Mouse (Mus musculus) intestine, embryonic 16.5 days (tissue): ENCODE results near the gene Wdr93. TPM values are rescaled to one million over a fixed set of nuclear protein-coding genes. Genes with fewer than 3 reads are reported as not detected.

Experiments
- ATAC-seq: fragments of 200-750 bp; cut with Nextera tagmentation; 2 replicates; pipeline ENCODE4 v1.8.0; 2017; ENCODE audit warnings: moderate TSS enrichment, moderate library complexity
- H3K27ac ChIP-seq: fragments of 300-500 bp; sonication (generic); 2 replicates; pipeline ENCODE4 v1.5.1; 2014; ENCODE audit warnings: mild to moderate bottlenecking, low read length
- H3K27me3 ChIP-seq: fragments of 300-500 bp; sonication (generic); replicated peaks from 2 replicates; pipeline ENCODE4 v1.6.1; 2014; ENCODE audit warnings: low read length, control low read depth, mixed read lengths; ENCODE audit not compliant: control insufficient read depth, insufficient read depth
- H3K36me3 ChIP-seq: fragments of 300-500 bp; sonication (generic); 2 replicates; pipeline ENCODE4 v1.6.1; 2014; ENCODE audit warnings: low read length, control low read depth; ENCODE audit not compliant: control insufficient read depth, insufficient read depth
- H3K4me1 ChIP-seq: fragments of 300-500 bp; sonication (generic); 2 replicates; pipeline ENCODE4 v1.6.1; 2014; ENCODE audit warnings: low read length, control low read depth, mixed read lengths; ENCODE audit not compliant: control insufficient read depth, insufficient read depth
- H3K4me2 ChIP-seq: fragments of 300-500 bp; sonication (generic); 2 replicates; pipeline ENCODE4 v1.6.1; 2014; ENCODE audit warnings: low read depth, low read length, control low read depth
- H3K4me3 ChIP-seq: fragments of 300-500 bp; sonication (generic); 2 replicates; pipeline ENCODE4 v1.5.1; 2014; ENCODE audit warnings: mild to moderate bottlenecking, low read length
- H3K9ac ChIP-seq: fragments of 300-500 bp; sonication (generic); 2 replicates; pipeline ENCODE4 v1.6.1; 2014; ENCODE audit warnings: low read depth, low read length
- H3K9me3 ChIP-seq: fragments of 300-500 bp; sonication (generic); 2 replicates; pipeline ENCODE4 v1.6.1; 2016; ENCODE audit warnings: low read length, control low read depth; ENCODE audit not compliant: control insufficient read depth
- WGBS: fragments of 180-500 bp; shearing (Covaris S2); extraction: QIAGEN DNeasy Blood & Tissue Kit; methylation state at CpG from one replicate; pipeline ENCODE4 v1.1.7; 2014; 5-methylcytosine and 5-hydroxymethylcytosine counted together
- polyA plus RNA-seq: library from polyadenylated mRNA; unstranded; fragments of >200 nt; fragmentation: Nextera tagmentation; extraction: Ambion mirVana; gene quantifications from 2 replicates; pipeline ENCODE4 v1.2.1, GENCODE M21; 2015

Wdr93 gene
- polyA plus RNA-seq, 1 experiment from 2014 or later, result 0.15 TPM

- Histone ChIP-seq H3K4me3 (no peak overlapping the region), H3K4me1 (0 out of 2 replicates have a peak, but pooled peaks cover 7% of the 10 kb centered on the region), H3K36me3 (no peaks in the 10 kb centered on the region), H3K4me2 (no peak overlapping the region), H3K27me3 (no peaks in the 10 kb centered on the region), H3K9ac (no peak overlapping the region), H3K27ac (no peak overlapping the region), H3K9me3 (no peaks in the 10 kb centered on the region)
- ATAC-seq, result no peak
- WGBS, result 78% methylated on average over 4 of the region's 4 CpGs
Measured at GRCm38 (mm10) chr7:79740279-79740678, 2.7 kb upstream of the Wdr93 start.

DNA sequence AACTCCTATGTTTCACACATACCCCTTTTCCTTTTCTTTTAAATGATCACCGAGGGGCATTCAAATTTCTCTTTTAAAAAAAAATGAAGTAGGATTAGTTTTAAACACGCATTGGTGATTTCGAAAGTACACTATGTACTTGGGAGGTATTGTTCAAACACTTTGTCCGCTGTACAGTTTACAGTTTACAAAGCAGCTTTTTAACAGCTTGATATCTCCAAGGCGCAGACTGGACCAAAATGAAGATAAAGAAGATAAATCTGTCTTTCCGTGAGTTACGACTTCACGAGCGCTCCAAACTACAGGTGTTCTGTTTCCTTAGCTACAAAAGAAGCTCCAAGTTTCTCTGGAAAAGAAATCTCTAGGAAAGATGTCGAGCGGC lies 695 bp upstream of the Wdr93 start:
- peak overlapping the region; percentile 76 for H3K9ac ChIP-seq
- WGBS, result 16% methylated on average over 11 of the region's 11 CpGs
- ATAC-seq, result no peak
- H3K9me3 ChIP-seq, result no peaks in the 10 kb centered on the region
- H3K36me3 ChIP-seq, result no peaks in the 10 kb centered on the region
- peak overlapping the region; percentile 72 for H3K4me3 ChIP-seq
- H3K27me3 ChIP-seq, result no peaks in the 10 kb centered on the region
- H3K4me1 ChIP-seq, result 0 out of 2 replicates have a peak, but pooled peaks cover 7% of the 10 kb centered on the region
- no peak overlapping the region for H3K27ac ChIP-seq
- H3K4me2 ChIP-seq, result peak overlapping the region; percentile 95

DNA sequence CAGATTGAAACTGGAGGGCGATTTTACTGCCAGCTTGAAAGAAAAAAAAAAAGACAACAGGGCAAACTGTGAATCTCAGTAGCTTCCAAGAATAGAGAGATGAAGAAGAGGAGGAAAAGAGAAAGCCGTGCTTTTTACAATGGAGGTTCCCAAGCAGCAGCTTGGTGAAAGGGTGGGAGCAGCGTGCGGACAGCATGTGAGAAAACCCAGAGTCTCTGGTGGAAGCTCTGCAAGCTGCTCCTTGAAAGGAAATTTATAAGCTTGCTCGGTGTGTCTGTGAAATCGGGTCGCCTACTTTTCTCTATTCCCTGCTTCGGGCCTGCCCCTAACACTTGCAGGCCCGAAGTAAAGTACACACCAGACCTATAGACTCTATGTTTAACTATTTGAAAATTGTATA lies 1.1 kb downstream of the Wdr93 start:
- no peak overlapping the region for H3K27ac ChIP-seq
- ATAC-seq, result no peak
- H3K9me3 ChIP-seq, result no peaks in the 10 kb centered on the region
- H3K4me2 ChIP-seq, result no peak overlapping the region
- H3K27me3 ChIP-seq, result no peaks in the 10 kb centered on the region
- no peaks in the 10 kb centered on the region for H3K36me3 ChIP-seq
- WGBS, result 82% methylated on average over 9 of the region's 9 CpGs
- no peak overlapping the region for H3K9ac ChIP-seq
- 0 out of 2 replicates have a peak, but pooled peaks cover 7% of the 10 kb centered on the region for H3K4me1 ChIP-seq
- no peak overlapping the region for H3K4me3 ChIP-seq

DNA sequence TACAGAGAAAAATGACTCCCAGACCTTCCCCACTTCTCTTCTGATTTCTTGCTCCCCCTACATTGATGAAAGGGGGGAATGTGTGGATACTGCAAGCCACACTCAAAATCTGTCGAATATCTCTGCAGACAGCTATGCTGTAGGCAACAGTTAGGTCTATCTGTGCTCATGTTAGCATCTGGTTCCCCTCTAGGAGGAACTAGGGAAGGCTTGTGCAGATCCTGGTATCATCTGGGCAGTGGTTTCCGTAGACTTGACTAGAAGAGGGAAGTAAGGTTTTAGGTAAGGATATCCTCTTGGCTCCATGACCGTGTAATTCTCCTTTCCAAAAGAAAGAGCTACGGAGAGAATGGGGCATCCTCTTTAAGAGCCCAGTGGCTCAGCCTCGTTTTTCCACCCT lies 1.6 kb downstream of the Wdr93 start:
- Histone ChIP-seq H3K4me3 (no peak overlapping the region), H3K36me3 (no peaks in the 10 kb centered on the region), H3K9me3 (no peaks in the 10 kb centered on the region), H3K9ac (no peak overlapping the region), H3K27ac (no peak overlapping the region), H3K4me2 (no peak overlapping the region), H3K4me1 (0 out of 2 replicates have a peak, but pooled peaks cover 7% of the 10 kb centered on the region), H3K27me3 (no peaks in the 10 kb centered on the region)
- 70% methylated on average over 5 of the region's 5 CpGs for WGBS
- no peak for ATAC-seq

DNA sequence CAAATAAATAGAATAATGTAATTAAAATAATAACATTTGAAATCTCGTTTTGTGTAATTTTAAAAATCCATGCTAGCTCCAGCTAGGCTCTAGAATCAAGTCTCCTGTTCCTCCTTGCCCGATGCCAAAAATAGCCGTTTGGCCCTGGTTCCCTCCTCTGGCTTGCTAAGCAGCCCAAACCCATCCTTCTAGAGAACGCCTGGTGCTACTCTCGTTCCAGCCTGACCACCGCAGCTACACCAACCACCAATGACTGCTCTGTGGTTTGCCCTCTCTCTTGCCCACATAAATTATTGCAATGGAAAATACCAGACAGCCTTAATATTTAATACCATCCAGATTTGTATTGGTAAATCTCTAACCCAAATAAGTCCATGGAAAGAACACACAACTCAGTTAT lies 4.7 kb downstream of the Wdr93 start:
- H3K4me2 ChIP-seq, result no peak overlapping the region
- no peak overlapping the region for H3K27ac ChIP-seq
- 0 out of 2 replicates have a peak, but pooled peaks cover 7% of the 10 kb centered on the region for H3K4me1 ChIP-seq
- H3K36me3 ChIP-seq, result no peaks in the 10 kb centered on the region
- H3K4me3 ChIP-seq, result no peak overlapping the region
- 80% methylated on average over 6 of the region's 6 CpGs for WGBS
- H3K9me3 ChIP-seq, result no peaks in the 10 kb centered on the region
- no peak overlapping the region for H3K9ac ChIP-seq
- H3K27me3 ChIP-seq, result no peaks in the 10 kb centered on the region
- no peak for ATAC-seq

- no peak overlapping the region for H3K4me2 ChIP-seq
- ATAC-seq, result no peak
- H3K9me3 ChIP-seq, result no peaks in the 10 kb centered on the region
- H3K36me3 ChIP-seq, result no peaks in the 10 kb centered on the region
- H3K27ac ChIP-seq, result no peak overlapping the region
- H3K4me1 ChIP-seq, result no peaks in the 10 kb centered on the region
- no peak overlapping the region for H3K4me3 ChIP-seq
- H3K27me3 ChIP-seq, result no peaks in the 10 kb centered on the region
- 84% methylated on average over 6 of the region's 6 CpGs for WGBS
- no peak overlapping the region for H3K9ac ChIP-seq
Measured at GRCm38 (mm10) chr7:79749511-79749910, 6.5 kb downstream of the Wdr93 start.

- no peak for ATAC-seq
- no peaks in the 10 kb centered on the region for H3K4me1 ChIP-seq
- H3K27me3 ChIP-seq, result no peaks in the 10 kb centered on the region
- WGBS, result 51% methylated on average over 2 of the region's 2 CpGs
- no peaks in the 10 kb centered on the region for H3K9me3 ChIP-seq
- H3K9ac ChIP-seq, result no peak overlapping the region
- H3K4me3 ChIP-seq, result no peak overlapping the region
- H3K4me2 ChIP-seq, result no peak overlapping the region
- H3K27ac ChIP-seq, result no peak overlapping the region
- H3K36me3 ChIP-seq, result no peaks in the 10 kb centered on the region
Measured at GRCm38 (mm10) chr7:79756334-79756733, 13.4 kb downstream of the Wdr93 start.

- no peak for ATAC-seq
- no peaks in the 10 kb centered on the region for H3K27me3 ChIP-seq
- no peaks in the 10 kb centered on the region for H3K9me3 ChIP-seq
- 38% methylated on average over 6 of the region's 6 CpGs for WGBS
- no peak overlapping the region for H3K9ac ChIP-seq
- no peak overlapping the region for H3K4me3 ChIP-seq
- no peak overlapping the region for H3K4me2 ChIP-seq
- no peak overlapping the region for H3K27ac ChIP-seq
- no peaks in the 10 kb centered on the region for H3K4me1 ChIP-seq
- H3K36me3 ChIP-seq, result no peaks in the 10 kb centered on the region
Measured at GRCm38 (mm10) chr7:79758176-79758575, 15.2 kb downstream of the Wdr93 start.

DNA sequence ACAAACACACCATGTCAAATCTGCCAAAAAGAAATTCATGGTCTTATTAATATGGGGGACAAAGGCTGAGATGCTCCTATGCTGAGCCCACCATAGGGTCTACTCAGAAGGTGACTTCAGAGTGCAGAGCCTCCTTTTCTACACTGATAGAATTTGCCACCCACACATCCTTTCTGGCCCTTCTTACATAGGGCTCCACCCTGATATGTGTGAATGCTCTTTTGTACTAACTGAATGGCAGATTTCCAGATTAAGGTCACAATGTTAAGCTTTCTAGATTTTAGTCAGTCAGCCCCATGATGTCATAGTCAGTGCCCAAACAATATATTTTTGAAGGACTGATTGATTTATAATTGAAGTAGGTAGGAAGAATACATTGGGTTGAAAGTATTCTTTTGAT lies 16.8 kb downstream of the Wdr93 start:
- no peaks in the 10 kb centered on the region for H3K9me3 ChIP-seq
- H3K4me2 ChIP-seq, result no peak overlapping the region
- H3K9ac ChIP-seq, result no peak overlapping the region
- ATAC-seq, result no peak
- no peaks in the 10 kb centered on the region for H3K36me3 ChIP-seq
- H3K27me3 ChIP-seq, result no peaks in the 10 kb centered on the region
- no peaks in the 10 kb centered on the region for H3K4me1 ChIP-seq
- H3K4me3 ChIP-seq, result no peak overlapping the region
- no peak overlapping the region for H3K27ac ChIP-seq

DNA sequence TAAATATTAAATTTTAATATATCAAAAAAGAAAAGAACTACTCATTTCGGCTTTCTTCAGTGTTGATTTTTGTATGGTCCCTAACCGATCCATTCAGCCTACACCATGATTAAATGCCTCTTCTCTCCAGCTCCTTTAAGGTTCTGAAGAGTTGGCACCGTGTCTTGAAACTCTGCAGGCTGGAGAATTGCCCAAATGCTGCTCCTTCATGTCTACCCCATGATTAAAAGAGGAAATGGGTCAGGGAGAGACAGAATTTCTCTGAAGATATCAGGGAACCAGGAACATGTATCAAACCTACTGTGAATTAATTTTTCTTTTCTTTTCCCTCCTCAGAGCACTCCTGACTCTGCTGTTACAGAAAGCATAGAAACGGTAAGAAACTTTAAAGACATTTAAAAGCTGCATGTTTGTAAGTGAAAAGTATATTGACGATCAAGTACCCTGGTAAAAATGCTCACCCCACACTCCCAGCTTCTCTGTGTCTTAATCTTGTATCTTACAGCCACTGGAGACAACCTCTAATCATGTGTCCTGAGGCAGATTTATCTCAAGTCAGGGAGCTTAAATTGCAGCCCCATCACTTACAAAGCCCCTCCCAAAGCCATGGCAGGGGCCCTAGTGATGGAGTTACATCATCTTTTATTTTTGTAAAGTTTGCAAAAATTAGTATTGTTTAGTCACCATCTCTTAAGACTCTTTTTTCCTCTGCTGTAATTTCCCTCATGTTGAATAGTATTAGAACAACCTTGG lies 18.3 kb downstream of the Wdr93 start:
- Histone ChIP-seq H3K36me3 (no peaks in the 10 kb centered on the region), H3K4me1 (no peaks in the 10 kb centered on the region), H3K9me3 (no peaks in the 10 kb centered on the region), H3K9ac (no peak overlapping the region), H3K4me3 (no peak overlapping the region), H3K4me2 (no peak overlapping the region), H3K27me3 (no peaks in the 10 kb centered on the region), H3K27ac (no peak overlapping the region)
- ATAC-seq, result no peak
- WGBS, result 82% methylated on average over 5 of the region's 5 CpGs
